Mouse (Mus musculus): ENCODE data around the gene Neu1.
"Not testable (repeated sequence)": the region's sequence is repeated elsewhere in the genome, so short reads cannot be mapped to it uniquely, and the experiment has no call there.

The Neu1 gene

GRCm38 (mm10) chr17:34965627-34966026, 34.6 kb downstream of the Neu1 start:
- DNase-seq (ENCODE audit: low spot score) = no peak

- not testable (repeated sequence) for DNase-seq (ENCODE audit: low spot score)
These were observed 38.8 kb downstream of the Neu1 start, which contains the start of gene Gm20481 for GRCm38 (mm10) chr17:34969822-34970221. Gm20481 (plus strand) TSS chr17:34969912.

- not testable (repeated sequence) for DNase-seq (ENCODE audit: low spot score)
These were observed 39.8 kb downstream of the Neu1 start for GRCm38 (mm10) chr17:34970850-34971249.

- not testable (repeated sequence) for DNase-seq (ENCODE audit: low spot score)
These were observed 40.6 kb downstream of the Neu1 start for GRCm38 (mm10) chr17:34971694-34972068.

GRCm38 (mm10) chr17:34972069-34972749, 41.2 kb downstream of the Neu1 start, which contains the start of the genes Hspa1a and Hspa1l:
Hspa1a (minus strand) TSS chr17:34972156.
Hspa1l (plus strand) TSS chr17:34972703.
- DNase-seq (ENCODE audit: low spot score) = peak; percentile 65

- DNase-seq (ENCODE audit: low spot score) = no peak
These were observed 44.8 kb downstream of the Neu1 start for GRCm38 (mm10) chr17:34975581-34976492.

- no peak for DNase-seq (ENCODE audit: low spot score)
These were observed 45.9 kb downstream of the Neu1 start for GRCm38 (mm10) chr17:34977000-34977399.

GRCm38 (mm10) chr17:34978239-34978638, 47.2 kb downstream of the Neu1 start:
- DNase-seq (ENCODE audit: low spot score) = no peak

- no peak for DNase-seq (ENCODE audit: low spot score)
These were observed 48.6 kb downstream of the Neu1 start for GRCm38 (mm10) chr17:34979631-34980030.

GRCm38 (mm10) chr17:34980655-34981054, 49.6 kb downstream of the Neu1 start:
- peak; percentile 67 for DNase-seq (ENCODE audit: low spot score)

- DNase-seq (ENCODE audit: low spot score) = peak; percentile 94
These were observed 50.7 kb downstream of the Neu1 start, which contains the start of gene Lsm2 for GRCm38 (mm10) chr17:34981690-34982180. Lsm2 (plus strand) TSS chr17:34981862.

- no peak for DNase-seq (ENCODE audit: low spot score)
These were observed 51.3 kb downstream of the Neu1 start for GRCm38 (mm10) chr17:34982328-34982727.

- peak; percentile 42 for DNase-seq (ENCODE audit: low spot score)
These were observed 53.2 kb downstream of the Neu1 start for GRCm38 (mm10) chr17:34984218-34984617.

Data from T-cell, adult 2 months (primary cell).